Mouse (Mus musculus): ENCODE results near the gene Clybl.

DNA sequence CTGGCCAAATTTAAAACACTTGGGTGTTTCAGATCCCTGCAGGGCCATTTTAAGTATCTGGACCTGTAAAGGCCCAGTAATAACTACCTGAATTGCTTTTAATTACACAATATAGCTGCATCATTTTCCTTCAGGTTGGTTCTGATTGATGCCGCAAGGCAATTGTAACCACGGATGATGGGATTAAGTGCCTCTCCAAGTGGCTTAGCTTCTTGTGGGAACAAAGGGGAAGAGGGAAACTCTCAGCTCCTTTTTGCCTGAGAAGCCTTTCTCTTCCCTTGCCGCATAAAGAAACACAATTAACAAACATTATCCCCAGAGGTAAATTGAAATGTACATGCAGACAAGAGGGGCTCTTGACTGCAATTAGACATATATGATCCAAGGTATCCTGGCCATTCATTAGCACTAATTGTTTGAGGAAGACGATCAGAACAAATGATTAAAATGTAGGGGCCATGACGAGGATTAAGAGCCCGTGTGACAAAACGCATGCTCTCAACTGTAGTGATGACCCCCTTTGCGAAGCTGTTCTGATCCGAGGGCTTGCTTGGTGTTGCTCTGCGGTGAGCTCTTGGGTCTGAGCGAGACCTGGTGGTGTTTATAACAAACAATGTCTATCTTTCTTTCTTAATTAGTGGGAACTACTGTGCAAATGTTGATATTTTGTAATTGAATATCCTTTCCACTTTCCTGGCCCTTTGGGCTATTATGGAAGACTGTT, 116.0 kb downstream of the Clybl start:
- no peak for TF ChIP-seq CTCF (IDR thresholded peaks at IDR 0.05; ENCODE audit: extremely low read depth, insufficient read depth, low read length)
- TF ChIP-seq POLR2A (IDR thresholded peaks at IDR 0.05; ENCODE audit: extremely low read depth, insufficient read depth, low read length) = no peak

Data from cortical plate, adult 2 months (tissue).